Mouse (Mus musculus): ENCODE measurements at regions not wholly inside any gene's neighbourhood (a gene's known extent, or its start where the extent isn't known, plus 50 kb on each side); places are given as distances from the start of the nearest gene placed in this dataset.
A peak's percentile ranks its signal among the peaks of the same experiment; 100 is the strongest.

DNA sequence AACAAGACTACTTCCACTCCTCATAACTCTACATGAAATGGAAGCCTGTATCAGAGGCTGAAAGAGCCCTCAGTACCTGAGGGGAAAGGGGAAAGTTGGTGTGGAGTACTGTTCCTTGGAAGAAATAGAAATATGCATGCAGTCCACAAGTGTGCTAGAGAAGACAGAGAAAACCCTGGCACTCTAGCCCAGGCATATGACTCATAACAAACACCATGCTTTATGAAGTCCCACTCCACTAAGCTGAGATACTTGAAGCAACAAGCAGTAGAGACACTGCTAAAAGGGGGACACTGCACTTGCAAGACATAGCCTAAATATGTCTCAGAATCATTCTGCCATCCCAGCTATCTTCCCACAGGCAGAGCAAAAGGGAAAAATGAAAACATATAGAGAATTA is 183.2 kb upstream of the Nt5c1b start:
- Histone ChIP-seq H3K27me3 (ENCODE audit: control insufficient read depth, insufficient read depth, low read length) (no peaks in the 10 kb centered on the region), H3K27ac (replicated peaks; ENCODE audit: low read depth, low read length) (no peak overlapping the region), H3K4me2 (ENCODE audit: low read length) (no peak overlapping the region), H3K9ac (replicated peaks; ENCODE audit: low read length) (no peak overlapping the region), H3K36me3 (ENCODE audit: control insufficient read depth, insufficient read depth, low read length) (no peaks in the 10 kb centered on the region), H3K9me3 (ENCODE audit: control insufficient read depth, low read length) (no peaks in the 10 kb centered on the region), H3K4me1 (ENCODE audit: control insufficient read depth, insufficient read depth, low read length) (no peaks in the 10 kb centered on the region), H3K4me3 (replicated peaks; ENCODE audit: low read depth, low read length) (no peak overlapping the region)
- DNase-seq (no peak), ATAC-seq (ENCODE audit: low FRiP score, low TSS enrichment) (no peak)

- Histone ChIP-seq H3K27me3 (ENCODE audit: control insufficient read depth, insufficient read depth, low read length) (no peaks in the 10 kb centered on the region), H3K9me3 (ENCODE audit: control insufficient read depth, low read length) (no peaks in the 10 kb centered on the region), H3K9ac (replicated peaks; ENCODE audit: low read length) (no peak overlapping the region), H3K4me2 (ENCODE audit: low read length) (no peak overlapping the region), H3K4me3 (replicated peaks; ENCODE audit: low read depth, low read length) (no peak overlapping the region), H3K36me3 (ENCODE audit: control insufficient read depth, insufficient read depth, low read length) (no peaks in the 10 kb centered on the region), H3K27ac (replicated peaks; ENCODE audit: low read depth, low read length) (no peak overlapping the region), H3K4me1 (ENCODE audit: control insufficient read depth, insufficient read depth, low read length) (no peaks in the 10 kb centered on the region)
- DNase-seq: no peak
- 89% methylated on average over 2 of the region's 2 CpGs for WGBS
- no peak for ATAC-seq (ENCODE audit: low FRiP score, low TSS enrichment)
Observed at GRCm38 (mm10) chr12:10189746-10190145, 180.0 kb upstream of the Nt5c1b start.

DNA sequence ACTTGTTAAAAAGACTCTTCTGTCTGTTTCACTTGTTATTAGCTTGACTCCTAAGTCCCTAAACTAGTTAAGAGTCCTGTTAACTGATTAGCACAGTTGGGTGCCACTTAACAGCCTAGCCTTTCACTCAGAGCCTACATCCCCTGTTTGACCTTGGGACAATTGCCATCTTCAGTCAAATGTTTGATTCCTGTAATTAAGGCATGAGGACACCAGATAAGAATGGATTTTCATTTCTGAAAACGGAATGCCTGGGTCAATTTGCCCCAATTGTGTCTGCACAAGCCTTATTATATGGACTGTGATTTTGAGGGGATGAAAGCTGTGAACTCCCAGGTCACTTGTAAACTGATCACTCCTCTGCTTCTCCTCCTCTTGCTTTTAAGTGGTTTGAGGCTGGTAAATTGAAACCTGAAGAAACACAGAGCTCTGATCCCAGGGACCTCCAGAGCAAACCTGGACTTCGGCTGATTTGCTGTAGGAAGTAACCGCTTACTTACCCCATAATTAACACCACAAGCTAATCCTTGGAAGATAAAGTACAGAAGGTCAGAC is 171.8 kb upstream of the Nt5c1b start:
- WGBS: 67% methylated on average over 3 of the region's 3 CpGs
- Histone ChIP-seq H3K9me3 (ENCODE audit: control insufficient read depth, low read length) (no peaks in the 10 kb centered on the region), H3K36me3 (ENCODE audit: control insufficient read depth, insufficient read depth, low read length) (no peaks in the 10 kb centered on the region), H3K4me2 (ENCODE audit: low read length) (no peak overlapping the region), H3K27me3 (ENCODE audit: control insufficient read depth, insufficient read depth, low read length) (no peaks in the 10 kb centered on the region), H3K27ac (replicated peaks; ENCODE audit: low read depth, low read length) (no peak overlapping the region), H3K4me3 (replicated peaks; ENCODE audit: low read depth, low read length) (no peak overlapping the region), H3K9ac (replicated peaks; ENCODE audit: low read length) (no peak overlapping the region), H3K4me1 (ENCODE audit: control insufficient read depth, insufficient read depth, low read length) (no peaks in the 10 kb centered on the region)
- ATAC-seq (ENCODE audit: low FRiP score, low TSS enrichment) (no peak), DNase-seq (no peak)

- Histone ChIP-seq H3K27ac (replicated peaks; ENCODE audit: low read depth, low read length) (no peak overlapping the region), H3K36me3 (ENCODE audit: control insufficient read depth, insufficient read depth, low read length) (no peaks in the 10 kb centered on the region), H3K27me3 (ENCODE audit: control insufficient read depth, insufficient read depth, low read length) (no peaks in the 10 kb centered on the region), H3K4me3 (replicated peaks; ENCODE audit: low read depth, low read length) (no peak overlapping the region), H3K4me1 (ENCODE audit: control insufficient read depth, insufficient read depth, low read length) (no peaks in the 10 kb centered on the region), H3K9ac (replicated peaks; ENCODE audit: low read length) (no peak overlapping the region), H3K4me2 (ENCODE audit: low read length) (no peak overlapping the region), H3K9me3 (ENCODE audit: control insufficient read depth, low read length) (no peaks in the 10 kb centered on the region)
- ATAC-seq (ENCODE audit: low FRiP score, low TSS enrichment): no peak
- 85% methylated on average over 1 of the region's 1 CpGs for WGBS
- DNase-seq: no peak
Observed at GRCm38 (mm10) chr12:10209841-10210240, 159.9 kb upstream of the Nt5c1b start.

DNA sequence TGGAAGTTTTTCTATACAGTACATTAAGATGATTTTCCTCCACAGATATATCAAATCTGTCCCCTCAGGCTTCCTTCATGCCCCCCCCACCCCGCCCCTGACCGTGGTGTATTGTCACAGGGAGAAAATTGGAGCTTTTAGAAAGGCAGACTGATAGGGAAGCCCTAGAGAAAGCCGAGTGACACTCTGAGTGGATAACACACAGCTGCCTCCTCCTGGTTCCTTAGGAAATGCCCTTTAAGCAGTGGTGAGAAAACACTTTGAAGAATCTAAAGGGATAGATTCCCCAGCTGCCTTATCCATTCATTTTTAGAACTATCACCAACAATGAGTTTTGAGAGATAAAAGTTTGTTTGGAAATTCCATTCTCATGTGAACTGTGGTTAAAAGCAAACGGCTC is 147.0 kb upstream of the Nt5c1b start:
- no peaks in the 10 kb centered on the region for H3K9me3 ChIP-seq (ENCODE audit: control insufficient read depth, low read length)
- H3K4me2 ChIP-seq (ENCODE audit: low read length): no peak overlapping the region
- H3K27me3 ChIP-seq (ENCODE audit: control insufficient read depth, insufficient read depth, low read length): no peaks in the 10 kb centered on the region
- H3K4me1 ChIP-seq (ENCODE audit: control insufficient read depth, insufficient read depth, low read length): no peaks in the 10 kb centered on the region
- no peaks in the 10 kb centered on the region for H3K36me3 ChIP-seq (ENCODE audit: control insufficient read depth, insufficient read depth, low read length)
- DNase-seq (peak; percentile 2), ATAC-seq (ENCODE audit: low FRiP score, low TSS enrichment) (no peak)
- no peak overlapping the region for H3K27ac ChIP-seq (replicated peaks; ENCODE audit: low read depth, low read length)
- H3K4me3 ChIP-seq (replicated peaks; ENCODE audit: low read depth, low read length): no peak overlapping the region
- H3K9ac ChIP-seq (replicated peaks; ENCODE audit: low read length): no peak overlapping the region
- 40% methylated on average over 4 of the region's 4 CpGs for WGBS

GRCm38 (mm10) chr12:10223832-10224231 is 145.9 kb upstream of the Nt5c1b start:
- Histone ChIP-seq H3K9ac (replicated peaks; ENCODE audit: low read length) (no peak overlapping the region), H3K4me2 (ENCODE audit: low read length) (no peak overlapping the region), H3K4me1 (ENCODE audit: control insufficient read depth, insufficient read depth, low read length) (no peaks in the 10 kb centered on the region), H3K27ac (replicated peaks; ENCODE audit: low read depth, low read length) (no peak overlapping the region), H3K9me3 (ENCODE audit: control insufficient read depth, low read length) (no peaks in the 10 kb centered on the region), H3K4me3 (replicated peaks; ENCODE audit: low read depth, low read length) (no peak overlapping the region), H3K27me3 (ENCODE audit: control insufficient read depth, insufficient read depth, low read length) (no peaks in the 10 kb centered on the region), H3K36me3 (ENCODE audit: control insufficient read depth, insufficient read depth, low read length) (no peaks in the 10 kb centered on the region)
- DNase-seq (peak; percentile 71), ATAC-seq (ENCODE audit: low FRiP score, low TSS enrichment) (no peak)
- 39% methylated on average over 4 of the region's 4 CpGs for WGBS

DNA sequence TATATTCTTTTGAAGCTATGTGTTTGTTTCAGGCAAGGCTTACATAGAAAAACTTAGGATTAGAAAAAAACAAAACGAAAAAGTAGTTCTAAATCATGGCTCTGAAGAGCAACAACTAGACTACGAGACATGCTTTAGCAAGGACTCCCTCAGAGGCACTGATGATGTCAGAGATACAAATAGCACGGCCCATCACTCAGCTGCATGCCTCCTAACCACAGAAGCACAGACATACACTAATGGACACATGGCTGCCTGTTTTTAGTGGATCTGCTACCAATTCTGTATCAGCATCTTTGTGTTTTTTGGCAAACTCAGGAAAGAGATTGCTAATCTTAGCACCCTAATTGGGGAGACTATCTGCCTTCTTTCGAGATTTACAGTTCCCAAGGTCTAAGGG is 138.6 kb upstream of the Nt5c1b start:
- Histone ChIP-seq H3K9me3 (ENCODE audit: control insufficient read depth, low read length) (no peaks in the 10 kb centered on the region), H3K4me1 (ENCODE audit: control insufficient read depth, insufficient read depth, low read length) (no peaks in the 10 kb centered on the region), H3K27me3 (ENCODE audit: control insufficient read depth, insufficient read depth, low read length) (no peaks in the 10 kb centered on the region), H3K4me3 (replicated peaks; ENCODE audit: low read depth, low read length) (no peak overlapping the region), H3K36me3 (ENCODE audit: control insufficient read depth, insufficient read depth, low read length) (no peaks in the 10 kb centered on the region), H3K4me2 (ENCODE audit: low read length) (no peak overlapping the region), H3K9ac (replicated peaks; ENCODE audit: low read length) (no peak overlapping the region), H3K27ac (replicated peaks; ENCODE audit: low read depth, low read length) (no peak overlapping the region)
- DNase-seq: no peak
- ATAC-seq (ENCODE audit: low FRiP score, low TSS enrichment): no peak
- 79% methylated on average over 4 of the region's 4 CpGs for WGBS

DNA sequence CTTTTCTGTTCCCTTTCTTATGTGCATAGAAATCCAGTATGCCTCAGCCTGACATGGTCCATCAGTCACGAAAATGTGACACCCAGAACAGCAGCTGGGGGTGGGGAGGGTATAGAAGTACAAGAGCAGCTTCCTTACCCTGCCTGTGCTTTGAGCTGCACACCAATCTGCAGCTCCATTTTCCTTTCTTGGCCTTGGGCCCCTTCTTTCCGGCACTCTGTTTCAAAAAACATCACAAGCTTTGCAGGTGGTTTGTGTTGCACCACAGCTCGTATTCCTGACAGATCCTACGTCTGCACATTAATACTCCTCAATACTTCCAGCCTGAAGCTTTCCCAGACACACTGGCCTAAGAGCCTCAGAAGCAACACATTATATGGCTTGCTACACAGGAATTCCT is 138.1 kb upstream of the Nt5c1b start:
- H3K4me2 ChIP-seq (ENCODE audit: low read length): no peak overlapping the region
- 61% methylated on average over 4 of the region's 4 CpGs for WGBS
- no peaks in the 10 kb centered on the region for H3K9me3 ChIP-seq (ENCODE audit: control insufficient read depth, low read length)
- ATAC-seq (ENCODE audit: low FRiP score, low TSS enrichment): no peak
- no peak overlapping the region for H3K4me3 ChIP-seq (replicated peaks; ENCODE audit: low read depth, low read length)
- H3K36me3 ChIP-seq (ENCODE audit: control insufficient read depth, insufficient read depth, low read length): no peaks in the 10 kb centered on the region
- no peaks in the 10 kb centered on the region for H3K4me1 ChIP-seq (ENCODE audit: control insufficient read depth, insufficient read depth, low read length)
- DNase-seq: no peak
- H3K27ac ChIP-seq (replicated peaks; ENCODE audit: low read depth, low read length): no peak overlapping the region
- no peak overlapping the region for H3K9ac ChIP-seq (replicated peaks; ENCODE audit: low read length)
- no peaks in the 10 kb centered on the region for H3K27me3 ChIP-seq (ENCODE audit: control insufficient read depth, insufficient read depth, low read length)

GRCm38 (mm10) chr12:10248110-10248509 is 121.7 kb upstream of the Nt5c1b start:
- Histone ChIP-seq H3K4me1 (ENCODE audit: control insufficient read depth, insufficient read depth, low read length) (no peaks in the 10 kb centered on the region), H3K4me2 (ENCODE audit: low read length) (no peak overlapping the region), H3K4me3 (replicated peaks; ENCODE audit: low read depth, low read length) (no peak overlapping the region), H3K9me3 (ENCODE audit: control insufficient read depth, low read length) (no peaks in the 10 kb centered on the region), H3K36me3 (ENCODE audit: control insufficient read depth, insufficient read depth, low read length) (no peaks in the 10 kb centered on the region), H3K9ac (replicated peaks; ENCODE audit: low read length) (no peak overlapping the region), H3K27me3 (ENCODE audit: control insufficient read depth, insufficient read depth, low read length) (no peaks in the 10 kb centered on the region), H3K27ac (replicated peaks; ENCODE audit: low read depth, low read length) (no peak overlapping the region)
- ATAC-seq (ENCODE audit: low FRiP score, low TSS enrichment) (no peak), DNase-seq (no peak)

All from midbrain, embryonic 14.5 days (tissue).